Mouse (Mus musculus) MEL (cell line): ENCODE measurements at regions not wholly inside any gene's neighbourhood (a gene's known extent, or its start where the extent isn't known, plus 50 kb on each side); places are given as distances from the start of the nearest gene placed in this dataset.

Experiments
- CTCF ChIP-seq, 3 experiments: IDR thresholded peaks in 2 of 3; conservative IDR thresholded peaks in 1 of 3; 2 replicates each; pipeline ENCODE4 v1.5.1; 2011 to 2012; ENCODE audit warnings: low read length in 3 of 3, low read depth in 2 of 3, mild to moderate bottlenecking in 2 of 3, improper control_type of control experiment in 1 of 3, inconsistent platforms in 1 of 3, mixed read lengths in 1 of 3, moderate library complexity in 1 of 3; ENCODE audit not compliant: control insufficient read depth in 1 of 3, insufficient read depth in 1 of 3, poor library complexity in 1 of 3, severe bottlenecking in 1 of 3
- MAFK ChIP-seq: IDR thresholded peaks from 2 replicates; pipeline ENCODE4 v1.6.1; 2011; ENCODE audit warnings: low read depth, mild to moderate bottlenecking, low read length, improper control_type of control experiment, borderline replicate concordance
- MAZ ChIP-seq: IDR thresholded peaks from 2 replicates; pipeline ENCODE4 v1.6.1; 2012; ENCODE audit warnings: low read depth, mild to moderate bottlenecking, inconsistent platforms, low read length, improper control_type of control experiment
- POLR2A ChIP-seq, 2 experiments: IDR thresholded peaks; 2 replicates each; pipeline ENCODE4 v1.6.1; 2011 to 2012; ENCODE audit warnings: low read length in 2 of 2, mild to moderate bottlenecking in 2 of 2, control low read depth in 1 of 2, improper control_type of control experiment in 1 of 2, low read depth in 1 of 2, moderate library complexity in 1 of 2; ENCODE audit not compliant: control insufficient read depth in 1 of 2, insufficient read depth in 1 of 2, poor library complexity in 1 of 2
- TAL1 ChIP-seq: IDR thresholded peaks from 2 replicates; pipeline ENCODE4 v1.6.1; 2012; ENCODE audit warnings: mild to moderate bottlenecking, inconsistent platforms, low read length, moderate library complexity, mixed read lengths
- USF2 ChIP-seq, 2 experiments: IDR thresholded peaks; 2 replicates each; pipeline ENCODE4 v1.6.1; 2011 to 2012; ENCODE audit warnings: improper control_type of control experiment in 2 of 2, low read length in 2 of 2, borderline replicate concordance in 1 of 2, inconsistent platforms in 1 of 2, low read depth in 1 of 2, mild to moderate bottlenecking in 1 of 2; ENCODE audit not compliant: insufficient read depth in 1 of 2
- ZC3H11A ChIP-seq: IDR thresholded peaks from 2 replicates; pipeline ENCODE4 v1.6.1; 2012; ENCODE audit warnings: low read depth, mild to moderate bottlenecking, inconsistent platforms, low read length, improper control_type of control experiment

DNA sequence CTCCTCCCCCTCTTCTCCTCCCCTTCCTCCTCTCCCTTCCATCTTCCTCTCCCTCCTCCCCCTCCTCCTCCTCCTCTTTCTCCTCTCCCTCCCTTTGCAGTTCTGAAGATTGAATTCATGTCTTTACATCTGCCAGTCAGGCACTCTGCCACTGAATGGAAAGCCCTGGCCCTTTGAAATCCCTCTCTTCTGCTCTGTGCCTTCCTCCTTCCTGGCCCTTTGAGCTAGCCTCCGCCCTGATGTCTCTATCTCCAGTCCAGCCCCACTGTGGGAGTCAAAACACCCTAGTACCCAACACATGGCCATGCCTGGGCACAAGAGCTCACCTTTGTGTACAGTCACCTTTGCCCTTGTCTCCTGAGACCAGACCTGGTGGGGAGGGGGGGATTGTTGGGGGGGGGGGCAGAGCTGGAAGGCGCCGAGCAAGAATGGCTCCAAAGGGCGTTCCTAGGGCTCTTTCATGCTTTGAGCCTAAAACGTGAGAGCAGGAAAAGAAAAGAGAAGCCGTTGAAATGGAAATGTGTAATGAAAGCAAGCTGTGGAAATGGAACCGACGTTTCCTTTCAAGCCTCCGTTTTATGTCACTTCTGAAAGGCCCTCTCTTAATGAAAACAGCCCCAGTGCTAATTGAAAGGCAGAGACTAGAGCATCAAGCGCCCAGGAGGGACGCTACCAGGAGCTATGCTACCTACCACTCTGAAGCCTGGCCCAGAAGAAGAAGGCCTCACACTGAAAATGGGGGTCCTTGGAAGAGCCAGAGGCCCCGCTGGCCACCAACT is 291.5 kb downstream of the Ptpru start:
- TF ChIP-seq MAFK, result no peak
- no peak for TF ChIP-seq POLR2A (IDR thresholded peaks at IDR 0.05; ENCODE audit: control insufficient read depth in 1 of 2, insufficient read depth in 1 of 2, low read depth in 1 of 2, low read length in 2 of 2, poor library complexity in 1 of 2)
- TF ChIP-seq CTCF (IDR thresholded peaks at IDR 0.05 in 2 of 3, conservative IDR thresholded peaks at IDR 0.05 in 1 of 3; ENCODE audit: control insufficient read depth in 1 of 3, insufficient read depth in 1 of 3, low read depth in 2 of 3, low read length in 3 of 3, poor library complexity in 1 of 3, severe bottlenecking in 1 of 3), result no peak
- no peak for TF ChIP-seq MAZ
- no peak for TF ChIP-seq USF2 (IDR thresholded peaks at IDR 0.05; ENCODE audit: borderline replicate concordance in 1 of 2, insufficient read depth in 1 of 2, low read depth in 1 of 2, low read length in 2 of 2)
- no peak for TF ChIP-seq ZC3H11A
- TF ChIP-seq TAL1, result no peak
